Mouse (Mus musculus): ENCODE measurements around the gene Nlgn1.

Gene Nlgn1

DNA sequence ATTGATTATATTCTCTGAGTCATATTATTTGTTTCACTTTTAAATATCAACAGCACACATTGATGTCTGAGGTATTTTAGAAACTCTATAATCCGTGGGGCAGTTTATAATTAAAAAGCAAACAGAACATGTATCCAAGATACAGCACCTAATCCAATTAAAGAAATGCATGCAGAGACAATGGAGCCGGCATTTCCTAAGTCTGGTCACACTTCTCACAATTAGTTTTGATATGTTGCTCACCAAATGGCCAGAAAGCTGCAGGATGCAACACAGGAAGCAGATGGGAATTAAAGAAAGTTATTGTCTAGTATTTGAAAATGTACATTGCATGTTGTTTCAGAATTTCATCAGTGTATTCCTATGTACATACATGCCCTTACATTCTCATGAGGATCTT lies 550.6 kb downstream of the Nlgn1 start:
- no peak for DNase-seq

DNA sequence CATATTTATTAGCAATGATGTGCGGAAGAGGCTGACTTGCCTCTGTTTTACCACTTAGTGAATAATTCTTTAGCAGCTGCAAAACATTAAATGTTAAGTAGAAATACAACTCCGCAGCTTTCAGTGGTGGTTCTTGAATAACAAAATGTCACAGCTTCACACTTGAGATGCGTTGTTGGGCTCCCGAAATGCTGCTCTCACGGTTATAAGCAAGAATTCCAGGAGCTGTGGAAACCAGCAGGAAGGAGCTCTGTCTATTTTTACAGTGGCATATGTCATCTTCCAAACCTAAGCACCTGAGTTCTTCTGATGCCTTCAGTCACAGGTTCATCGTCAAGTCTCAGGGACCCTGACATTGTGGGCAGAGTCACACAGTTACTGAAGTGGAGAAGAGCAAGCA lies 556.8 kb downstream of the Nlgn1 start:
- DNase-seq: no peak

DNA sequence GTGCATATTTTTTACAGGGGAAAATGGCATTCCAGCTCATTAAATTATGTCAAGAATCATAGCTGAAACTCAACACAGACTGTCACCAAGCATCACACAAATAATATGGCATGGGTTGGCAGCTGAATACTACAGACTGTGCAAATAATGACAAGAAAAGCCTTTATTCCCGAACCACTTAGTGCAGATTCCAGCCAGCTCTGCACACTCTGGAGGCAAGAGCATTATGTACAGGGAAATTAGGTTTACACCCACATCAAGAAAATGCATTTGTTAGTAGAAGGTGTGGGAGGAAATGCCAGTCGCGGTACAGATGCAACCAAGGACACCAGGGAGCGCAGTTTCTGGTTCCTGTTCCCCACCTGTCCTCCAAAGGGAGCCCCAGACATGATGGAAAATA lies 558.4 kb downstream of the Nlgn1 start:
- no peak for DNase-seq

DNA sequence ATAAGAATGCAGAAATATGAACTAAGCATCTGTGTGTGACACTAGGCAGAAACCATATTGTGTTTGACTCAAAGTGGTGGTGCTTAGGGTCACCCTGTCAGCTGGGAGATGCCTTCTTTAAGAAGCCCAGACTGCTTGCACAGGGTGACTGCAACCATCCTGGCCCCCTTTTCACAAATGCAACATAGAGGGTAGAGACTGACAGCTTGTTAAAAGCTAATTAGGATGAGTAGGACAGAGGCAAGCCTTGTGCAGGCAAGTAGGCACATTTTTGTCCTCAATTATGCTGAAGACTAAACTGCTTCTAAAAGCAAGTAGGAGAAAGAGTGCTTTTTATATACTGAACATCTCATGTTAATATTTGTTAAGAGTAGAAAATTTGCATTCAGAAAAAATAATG lies 558.8 kb downstream of the Nlgn1 start:
- no peak for DNase-seq

DNA sequence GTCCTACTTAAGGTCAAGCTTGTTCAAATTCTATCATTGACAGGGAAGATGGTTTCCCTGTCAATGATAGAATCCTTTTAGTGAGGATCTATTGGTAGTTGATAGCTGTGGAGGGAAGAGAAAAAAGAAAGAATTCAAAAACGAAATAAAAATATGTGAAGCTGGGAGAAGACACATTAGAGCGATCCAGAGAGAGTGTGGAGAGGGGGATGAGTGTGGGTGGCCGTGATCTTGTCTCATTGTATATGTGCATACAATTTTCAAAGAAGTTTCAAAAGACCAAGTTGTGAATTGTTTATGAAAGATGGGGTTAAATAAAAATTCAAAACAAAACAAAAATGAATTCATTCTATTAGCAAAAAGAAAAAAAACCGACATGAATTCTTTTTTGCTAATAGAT lies 568.6 kb downstream of the Nlgn1 start:
- no peak for DNase-seq

DNA sequence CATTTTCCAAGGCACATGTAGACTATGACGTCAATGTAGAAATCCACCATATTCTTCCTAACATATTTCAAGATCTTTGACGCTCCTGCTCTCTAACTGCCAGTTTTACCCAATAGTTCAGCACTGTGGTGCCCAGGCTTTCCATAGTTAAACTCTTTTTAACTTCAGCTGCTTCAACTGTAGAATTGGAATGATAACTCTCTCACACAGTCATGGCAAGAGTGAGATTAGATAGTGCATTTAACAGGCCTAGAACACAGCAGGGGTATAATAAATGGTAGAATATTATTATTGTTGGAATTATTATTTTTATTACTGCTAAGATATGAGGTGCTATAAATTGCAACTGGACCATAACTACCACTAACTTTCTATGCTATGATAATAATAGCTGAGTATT lies 574.4 kb downstream of the Nlgn1 start:
- DNase-seq: no peak

DNA sequence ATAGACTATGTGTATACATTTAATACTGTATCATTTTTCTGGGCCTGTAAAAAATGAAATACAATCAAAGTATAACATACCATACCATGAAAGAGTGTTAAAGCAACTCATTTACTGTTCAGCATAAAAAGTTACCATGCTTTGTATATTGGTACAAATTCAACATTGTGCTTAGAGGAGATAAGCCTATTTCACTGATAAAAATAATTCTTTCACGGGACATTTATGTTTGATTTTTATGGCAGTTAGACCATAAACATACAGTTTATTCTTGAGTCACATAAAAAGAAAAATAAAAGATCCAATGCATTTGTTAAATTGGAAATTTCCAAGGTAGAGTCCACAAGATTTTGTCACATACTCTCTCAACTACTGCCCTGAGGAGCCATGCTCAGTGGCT lies 608.1 kb downstream of the Nlgn1 start:
- no peak for DNase-seq

DNA sequence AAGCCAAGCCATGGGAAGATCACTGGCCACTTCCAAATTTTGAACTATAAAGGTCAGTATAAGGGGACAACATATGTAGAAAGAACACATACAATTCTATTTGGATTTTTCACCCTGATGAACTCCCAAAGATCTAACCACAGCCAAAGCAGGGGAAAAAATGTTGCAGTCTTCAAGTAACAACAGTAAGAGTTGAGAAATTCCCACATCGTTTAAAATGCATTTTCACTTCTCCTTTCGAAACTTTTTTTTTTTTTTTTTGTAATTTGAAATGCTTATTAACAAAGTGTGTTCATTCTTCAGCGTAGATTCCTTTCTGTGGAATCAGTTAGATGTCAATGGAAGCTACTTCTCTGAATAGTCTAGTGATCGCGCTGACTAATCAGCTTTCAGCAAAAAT lies 610.8 kb downstream of the Nlgn1 start:
- no peak for DNase-seq

DNA sequence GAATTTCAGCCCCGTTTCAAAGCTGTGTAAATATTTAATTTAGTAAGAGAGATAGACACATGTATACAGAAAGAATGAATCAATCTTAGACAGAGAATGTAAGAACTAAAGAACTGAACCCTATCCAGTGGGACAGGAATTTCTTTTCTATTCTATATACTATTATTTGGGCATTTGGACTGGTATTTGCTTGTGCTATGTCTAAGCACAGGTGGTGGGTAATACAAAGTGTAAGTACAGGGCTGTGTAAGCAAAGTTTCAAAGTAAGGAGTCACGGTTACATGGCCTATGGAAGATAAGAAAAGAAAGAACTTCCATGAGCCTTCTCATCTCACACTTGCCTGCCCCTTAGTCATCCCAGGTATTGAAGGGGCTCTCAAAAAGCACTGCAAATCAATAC lies 624.9 kb downstream of the Nlgn1 start:
- no peak for DNase-seq

DNA sequence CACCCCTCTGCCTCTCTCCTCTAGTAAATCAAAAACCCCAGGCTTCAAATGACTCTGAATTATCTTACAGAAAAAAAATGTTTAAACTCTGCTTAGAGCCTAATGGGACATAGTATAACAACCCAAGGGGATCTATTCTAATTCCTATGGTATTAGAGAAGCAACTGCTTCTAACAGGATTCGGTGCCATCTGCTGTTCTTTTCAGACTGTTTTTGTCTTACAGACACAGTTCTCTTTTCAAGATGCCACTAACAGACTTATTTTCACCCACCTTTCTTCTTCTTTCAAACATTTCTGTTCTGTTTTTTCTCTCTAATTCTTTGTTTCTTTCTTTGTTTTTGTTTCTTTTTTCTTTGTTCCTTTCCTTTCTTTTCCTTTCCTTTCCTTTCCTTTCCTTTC lies 635.0 kb downstream of the Nlgn1 start:
- DNase-seq: no peak

DNA sequence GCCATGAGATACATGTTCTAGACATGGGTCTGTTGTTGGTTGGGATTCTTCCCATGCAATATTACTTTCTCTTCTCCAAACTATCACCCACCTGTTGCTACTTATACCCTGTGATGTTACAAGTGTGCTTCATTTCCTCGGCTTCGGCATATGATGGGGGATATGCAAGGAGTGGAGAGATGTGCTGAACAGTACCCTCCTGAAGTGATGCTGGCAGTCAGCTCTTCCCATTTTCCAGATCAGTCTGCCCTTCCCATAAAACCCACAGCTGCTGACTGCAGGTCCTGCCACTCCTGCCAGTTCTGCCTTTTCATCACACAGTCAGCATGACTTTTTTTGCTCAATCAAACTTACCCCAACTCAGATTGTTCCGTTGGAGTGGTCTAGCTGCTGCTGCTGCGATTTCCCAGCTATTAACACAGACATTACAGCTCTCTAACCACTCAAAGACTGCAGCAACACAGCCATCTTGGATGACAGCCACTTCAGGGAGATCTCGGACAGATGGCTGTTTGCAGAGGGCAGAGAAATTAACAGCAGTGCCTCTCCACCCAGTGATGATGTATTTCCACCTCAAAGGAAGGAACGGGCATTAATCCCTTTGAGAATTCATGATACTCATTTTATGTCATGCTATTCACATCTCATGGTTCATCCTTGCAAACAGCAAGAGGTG lies 643.3 kb downstream of the Nlgn1 start:
- peak; percentile 45 to 56 for DNase-seq

DNA sequence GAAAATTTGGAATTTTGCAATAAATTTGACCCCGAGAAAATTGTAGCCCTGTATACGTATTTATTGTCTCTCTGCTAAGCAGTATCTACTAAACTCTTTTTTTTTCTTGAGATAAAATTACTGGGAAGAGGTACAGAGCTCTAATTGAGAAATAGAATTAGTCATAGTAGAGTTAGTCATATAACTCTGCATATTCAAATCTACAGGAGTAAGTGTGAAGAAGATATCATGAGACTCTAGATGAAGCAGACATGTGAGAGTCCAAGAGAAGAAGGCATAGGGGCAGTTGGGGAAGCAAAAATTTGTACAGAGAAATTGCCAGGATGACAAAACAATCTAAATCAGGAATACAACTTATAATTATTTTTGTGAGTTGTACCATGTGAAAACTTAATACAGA lies 648.6 kb downstream of the Nlgn1 start:
- no peak for DNase-seq

DNA sequence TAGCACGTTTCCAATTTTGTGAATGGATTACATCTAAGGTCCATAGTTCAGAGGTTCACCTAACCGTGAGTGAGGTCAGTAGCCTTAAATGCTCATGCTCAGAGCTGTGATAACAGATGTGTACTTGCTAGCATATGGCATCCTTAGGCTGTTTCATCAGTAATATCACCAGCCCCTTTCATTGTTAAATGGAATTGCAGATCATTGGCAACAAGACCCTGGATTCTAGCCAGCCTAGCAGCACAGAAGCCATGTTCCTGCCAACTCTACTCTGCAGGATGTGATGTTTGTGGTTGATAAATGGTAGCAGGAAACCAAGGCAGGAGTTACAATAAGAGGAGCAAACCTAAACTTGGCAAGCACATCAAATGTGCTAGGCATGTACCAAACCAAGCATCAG lies 652.9 kb downstream of the Nlgn1 start:
- DNase-seq: no peak

DNA sequence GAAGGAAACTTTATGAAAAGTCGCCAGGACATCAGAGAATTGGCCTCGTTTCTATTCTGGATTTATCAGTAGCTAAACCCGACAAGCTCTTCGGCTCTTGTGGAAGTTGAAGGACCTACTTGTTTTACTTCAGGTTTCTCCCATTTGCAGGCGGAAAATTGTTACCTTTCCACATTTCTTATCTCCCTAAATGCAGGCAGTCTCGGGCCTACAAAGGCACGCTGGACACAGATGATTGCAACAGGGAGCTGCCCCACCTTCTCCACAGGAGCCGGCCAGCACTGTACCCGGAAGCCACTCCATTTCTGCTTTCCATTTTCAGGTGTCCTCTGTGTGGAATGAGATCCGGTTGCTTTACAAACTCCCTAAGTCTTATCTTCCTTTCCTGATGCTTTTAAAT lies 656.4 kb downstream of the Nlgn1 start:
- DNase-seq: no peak

DNA sequence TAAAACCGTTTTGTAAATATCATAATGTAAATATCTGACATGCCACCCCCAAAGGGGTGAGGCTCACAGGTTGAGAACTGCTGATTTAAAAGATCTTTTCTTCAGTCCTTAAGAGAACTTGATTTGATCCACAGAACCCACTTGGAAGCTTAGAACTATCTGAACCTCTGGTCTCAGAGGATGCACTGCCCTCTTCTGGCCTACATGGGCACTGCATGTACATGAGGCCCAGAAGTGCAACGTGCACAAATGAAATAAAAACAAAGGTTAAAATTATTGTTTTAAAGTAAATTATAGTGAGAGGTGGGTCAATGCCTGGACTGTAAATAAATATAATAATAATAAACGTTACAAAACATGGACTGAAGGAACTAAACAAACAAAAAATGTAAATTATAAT lies 657.2 kb downstream of the Nlgn1 start:
- DNase-seq: peak; percentile 50 to 51

DNA sequence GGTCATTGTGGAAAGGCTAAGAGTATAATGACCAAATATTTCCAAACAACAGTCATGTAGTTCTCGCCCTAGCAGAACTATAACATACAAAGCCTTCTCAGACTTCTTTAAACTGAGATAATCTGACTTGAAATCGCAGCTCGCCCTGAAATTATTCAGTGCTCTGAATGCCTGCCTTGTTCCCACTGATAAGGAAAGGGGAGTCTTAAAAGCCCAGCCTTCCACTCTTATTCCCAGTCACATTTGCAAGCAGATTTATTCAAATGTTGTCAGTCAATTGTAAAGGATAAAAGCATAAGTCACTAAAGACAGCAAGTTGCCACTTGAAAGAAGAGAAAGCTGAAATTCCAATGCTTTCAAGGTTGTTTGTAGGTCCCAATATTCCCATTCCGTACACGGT lies 658.9 kb downstream of the Nlgn1 start:
- DNase-seq: no peak

DNA sequence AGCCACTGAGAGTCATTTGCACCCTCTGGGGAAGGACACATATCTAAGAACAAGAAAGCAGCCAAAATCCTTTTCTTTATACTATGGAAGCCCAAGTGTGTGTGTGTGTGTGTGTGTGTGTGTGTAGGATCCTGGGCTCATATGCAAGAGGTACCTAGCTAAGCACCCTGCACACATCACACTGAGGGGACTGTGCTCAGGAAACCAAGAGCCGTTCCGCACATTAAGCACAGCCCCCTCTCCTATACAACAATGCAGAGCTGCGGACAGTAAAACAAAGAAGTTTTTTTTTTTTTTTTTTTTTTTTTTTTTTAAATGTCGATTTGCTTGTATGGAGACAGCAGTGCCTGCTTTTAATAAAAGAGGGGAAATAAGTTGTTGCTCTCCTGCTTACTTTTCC lies 659.5 kb downstream of the Nlgn1 start:
- no peak for DNase-seq

DNA sequence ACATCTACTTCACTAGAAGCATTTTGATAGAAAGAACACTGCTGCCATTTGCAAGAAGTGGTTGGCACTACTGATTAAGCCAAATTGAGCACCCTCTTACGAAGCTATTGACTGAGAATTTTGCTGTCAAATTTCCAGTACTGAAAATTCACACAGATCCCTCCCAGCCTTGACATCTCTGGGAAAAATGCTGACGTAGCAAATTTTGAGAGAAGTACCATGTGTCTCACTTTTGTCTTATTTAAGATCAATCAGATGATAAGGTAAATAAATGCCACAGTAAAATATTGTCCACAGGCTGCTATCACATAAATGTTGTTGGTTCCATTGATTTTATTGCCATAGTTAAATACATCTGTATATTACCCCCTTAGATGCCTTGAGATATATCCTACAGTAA lies 668.8 kb downstream of the Nlgn1 start:
- no peak for DNase-seq

DNA sequence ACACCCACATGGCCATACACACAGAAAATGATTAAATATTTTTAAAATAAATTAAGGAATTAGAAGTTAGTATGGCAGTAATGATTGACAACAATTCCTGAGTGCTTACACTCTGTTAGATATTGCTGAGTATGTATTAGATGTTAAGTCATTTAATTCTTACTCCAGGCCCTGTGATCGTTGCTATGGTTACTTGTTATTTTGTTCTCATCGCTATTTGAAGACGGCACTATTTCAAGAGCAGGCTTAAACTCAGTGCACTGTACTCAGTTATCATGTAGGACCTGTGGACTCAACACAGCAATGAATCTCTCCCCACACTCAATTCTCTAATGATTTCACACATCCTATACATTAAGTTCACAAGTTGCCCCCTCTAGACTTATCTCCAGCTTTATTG lies 672.0 kb downstream of the Nlgn1 start:
- no peak for DNase-seq

DNA sequence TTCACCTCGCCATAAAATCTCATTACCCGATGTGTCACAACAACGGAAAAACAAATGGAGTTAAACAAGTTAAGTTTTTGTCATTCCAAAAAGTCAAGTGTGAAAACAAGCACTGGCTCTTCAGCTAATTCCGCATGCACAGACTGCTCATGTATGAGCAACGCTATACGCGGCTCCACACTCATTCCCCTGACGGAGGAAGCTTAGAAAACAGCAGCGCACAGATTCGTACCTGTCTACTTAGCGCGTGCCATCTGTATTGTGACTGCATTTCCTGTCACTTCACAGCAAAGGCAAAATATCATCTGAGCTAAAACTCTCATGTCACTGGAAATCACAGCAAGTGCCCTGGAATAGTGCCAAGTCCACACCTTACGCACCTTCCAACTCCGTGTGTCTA lies 674.3 kb downstream of the Nlgn1 start:
- DNase-seq: peak; percentile 19 to 28

DNA sequence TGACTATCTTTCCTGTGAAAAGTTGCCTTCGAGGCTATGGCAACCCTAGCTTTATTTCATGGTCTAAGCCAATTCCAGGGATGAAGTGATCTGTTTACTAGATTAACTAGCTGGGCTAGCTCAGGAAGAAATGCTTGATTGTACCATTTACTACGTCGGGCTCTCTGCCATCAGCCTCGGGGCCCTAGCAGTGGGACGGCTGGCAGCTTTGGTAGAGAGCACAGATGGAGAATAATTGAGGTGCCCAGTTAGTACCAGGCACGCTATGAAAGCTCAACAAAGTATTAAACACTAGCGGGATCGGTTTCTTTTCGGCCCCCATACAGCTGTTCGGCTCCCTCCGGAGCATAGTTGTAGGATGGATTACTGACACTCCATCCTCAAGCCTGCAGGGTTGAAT lies 675.2 kb downstream of the Nlgn1 start:
- DNase-seq: peak; percentile 82

DNA sequence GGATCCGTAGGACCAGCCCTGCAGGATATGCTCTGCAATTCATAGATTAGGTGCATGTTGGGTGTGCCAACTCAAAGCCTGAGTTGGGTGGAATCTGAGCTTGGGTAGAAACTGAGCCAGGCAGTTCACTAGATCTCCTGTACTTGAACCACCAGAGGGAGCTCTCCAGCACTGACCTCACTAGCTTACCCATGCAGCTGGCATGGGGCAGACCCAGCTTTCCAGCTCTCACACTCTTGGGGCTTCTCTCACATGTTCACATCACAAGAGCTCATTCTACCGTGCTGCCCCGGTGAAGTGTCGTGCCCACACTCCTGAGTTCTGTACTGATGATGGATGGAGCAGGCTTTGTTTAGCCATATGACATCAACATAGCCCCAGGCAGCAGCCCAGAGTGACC lies 679.2 kb downstream of the Nlgn1 start:
- peak; percentile 24 to 45 for DNase-seq

DNA sequence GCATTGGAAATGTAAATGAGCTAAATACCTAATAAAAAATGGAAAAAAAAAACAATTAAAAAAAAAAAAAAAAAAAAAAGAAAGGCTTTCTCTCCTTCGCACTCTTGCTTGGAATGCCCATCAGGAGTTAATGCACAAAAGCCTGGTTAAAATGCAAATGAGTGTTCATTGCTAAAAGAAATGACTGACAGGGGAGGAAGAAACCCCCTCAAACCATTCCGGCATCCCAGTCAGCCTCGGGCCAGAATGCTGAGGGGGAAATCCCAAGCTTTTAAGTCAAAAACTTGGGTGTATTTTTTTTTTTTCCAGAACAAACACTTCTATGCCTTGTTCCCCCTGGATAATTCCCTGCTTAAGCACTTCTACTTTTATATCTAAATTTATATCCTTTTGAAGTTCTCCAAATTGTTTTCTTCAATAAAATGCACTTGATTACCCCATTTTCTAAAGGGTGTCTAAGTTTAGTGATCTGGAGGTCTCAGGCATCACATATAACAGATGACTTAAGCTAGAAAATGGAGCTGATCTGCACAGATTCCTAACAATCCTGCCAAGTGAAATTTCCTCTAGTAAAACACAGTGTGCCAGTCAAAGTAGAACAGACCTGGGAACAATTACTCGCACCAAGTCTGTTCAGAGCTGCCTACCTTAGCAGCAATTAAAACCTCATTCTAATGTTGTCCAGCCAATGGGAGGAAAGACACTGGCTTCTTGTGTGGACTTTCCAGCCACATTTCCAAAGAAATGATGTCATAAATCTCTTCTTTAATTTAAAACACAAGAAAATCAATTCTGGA lies 686.2 kb downstream of the Nlgn1 start:
- DNase-seq: no peak

DNA sequence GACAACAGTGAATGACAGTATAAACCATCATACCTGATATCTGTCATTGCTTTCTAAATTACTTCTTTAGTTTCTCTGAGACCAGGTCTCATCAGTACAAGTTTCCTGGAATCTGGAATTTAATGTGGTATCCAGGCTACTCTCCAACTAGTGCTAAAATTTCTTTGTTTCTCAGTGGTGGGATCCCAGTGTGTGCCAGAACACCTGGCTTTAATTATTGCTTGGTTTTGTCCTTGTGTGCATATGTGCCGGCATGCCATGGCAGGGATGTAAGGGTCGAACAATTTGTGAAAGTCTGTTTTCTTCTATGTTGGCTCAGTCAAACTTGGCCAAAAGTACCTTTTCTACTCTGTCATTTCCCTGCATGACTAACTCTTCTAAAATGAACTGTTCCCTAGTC lies 703.1 kb downstream of the Nlgn1 start:
- DNase-seq: no peak

DNA sequence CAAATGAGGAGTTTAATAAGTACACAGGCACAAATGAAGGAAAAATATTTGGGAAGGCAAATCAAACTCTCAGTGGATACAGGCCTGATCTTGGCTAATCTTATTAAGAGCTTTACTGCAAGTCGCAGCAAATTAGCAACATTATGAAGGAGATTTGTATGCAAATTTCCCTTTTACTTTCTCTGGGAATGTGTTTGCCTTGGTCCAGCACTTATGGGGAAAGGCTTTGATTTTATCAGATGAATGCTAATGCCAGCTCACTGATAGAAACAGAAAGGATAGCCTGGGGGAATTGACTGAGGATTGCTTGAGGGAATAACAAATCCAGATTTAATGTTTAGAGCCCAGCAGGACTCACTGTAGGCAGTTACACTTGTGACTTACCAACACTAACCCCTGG lies 725.7 kb downstream of the Nlgn1 start:
- no peak for DNase-seq

Data from cerebellum, postnatal 36 days (tissue).